Mouse (Mus musculus) neural tube, embryonic 15.5 days (tissue): ENCODE results near the gene 0610030E20Rik. TPM values are rescaled to one million over a fixed set of nuclear protein-coding genes. Genes with fewer than 3 reads are reported as not detected.

ENCODE experiments used
- ATAC-seq: fragments of 200-750 bp; cut with Nextera tagmentation; 2 replicates; pipeline ENCODE4 v1.8.0; 2017; ENCODE audit warnings: mild to moderate bottlenecking, moderate TSS enrichment, moderate library complexity; ENCODE audit not compliant: low FRiP score
- H3K27ac ChIP-seq: fragments of 300-500 bp; sonication (generic); replicated peaks from 2 replicates; pipeline ENCODE4 v1.5.1; 2015; ENCODE audit warnings: mild to moderate bottlenecking, inconsistent platforms
- H3K27me3 ChIP-seq: fragments of 300-500 bp; sonication (generic); replicated peaks from 2 replicates; pipeline ENCODE4 v1.6.1; 2015; ENCODE audit warnings: inconsistent platforms
- H3K36me3 ChIP-seq: fragments of 300-500 bp; sonication (generic); 2 replicates; pipeline ENCODE4 v1.6.1; 2015; ENCODE audit warnings: inconsistent platforms
- H3K4me1 ChIP-seq: fragments of 300-500 bp; sonication (generic); 2 replicates; pipeline ENCODE4 v1.6.1; 2015; ENCODE audit warnings: inconsistent platforms
- H3K4me2 ChIP-seq: fragments of 300-500 bp; sonication (generic); 2 replicates; pipeline ENCODE4 v1.6.1; 2015; ENCODE audit warnings: inconsistent platforms, mild to moderate bottlenecking, moderate library complexity
- H3K4me3 ChIP-seq: fragments of 300-500 bp; sonication (generic); replicated peaks from 2 replicates; pipeline ENCODE4 v1.5.1; 2015; ENCODE audit warnings: mild to moderate bottlenecking, inconsistent platforms
- H3K9ac ChIP-seq: fragments of 300-500 bp; sonication (generic); replicated peaks from 2 replicates; pipeline ENCODE4 v1.6.1; 2015; ENCODE audit warnings: mild to moderate bottlenecking, inconsistent platforms
- H3K9me3 ChIP-seq: fragments of 300-500 bp; sonication (generic); replicated peaks from 2 replicates; pipeline ENCODE4 v1.6.1; 2016; ENCODE audit warnings: inconsistent platforms
- WGBS: fragments of 180-500 bp; shearing (Covaris S2); methylation state at CpG from one replicate; pipeline ENCODE4 v1.1.7; 2015; ENCODE audit warnings: mixed read lengths; 5-methylcytosine and 5-hydroxymethylcytosine counted together
- polyA plus RNA-seq: library from polyadenylated mRNA; unstranded; fragments of >200 nt; fragmentation: Nextera tagmentation; extraction: Ambion mirVana; gene quantifications from 2 replicates; pipeline ENCODE4 v1.2.1, GENCODE M21; 2015

The 0610030E20Rik gene
- polyA plus RNA-seq, 1 experiment from 2014 or later = 15.4 TPM

DNA sequence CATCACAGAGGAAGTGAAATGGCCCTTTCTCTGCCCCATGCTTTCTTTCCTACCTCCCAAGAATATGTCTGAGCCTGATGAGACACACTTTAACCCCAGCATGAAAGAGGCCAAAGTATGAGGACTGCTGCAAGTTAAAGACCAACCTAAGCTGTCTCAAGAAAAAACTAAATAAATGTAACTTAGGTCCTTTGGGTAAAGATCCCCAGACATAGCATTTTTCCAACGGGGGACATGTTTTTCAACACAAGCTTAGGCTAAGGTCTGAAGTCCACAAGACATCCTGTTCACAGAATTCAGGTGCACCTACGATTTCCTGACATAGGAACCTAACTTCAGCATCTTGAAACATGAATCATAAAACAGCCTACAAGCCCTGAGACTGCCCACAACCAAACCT lies 3.1 kb downstream of the 0610030E20Rik start:
- peaks cover 55% of the 10 kb centered on the region for H3K4me1 ChIP-seq
- ATAC-seq = no peak
- no peaks in the 10 kb centered on the region for H3K27me3 ChIP-seq
- peaks cover 25% of the 10 kb centered on the region for H3K36me3 ChIP-seq
- H3K9me3 ChIP-seq = no peaks in the 10 kb centered on the region
- H3K9ac ChIP-seq = no peak overlapping the region
- no peak overlapping the region for H3K27ac ChIP-seq
- H3K4me3 ChIP-seq = no peak overlapping the region
- 96% methylated on average over 2 of the region's 2 CpGs for WGBS
- no peak overlapping the region for H3K4me2 ChIP-seq

DNA sequence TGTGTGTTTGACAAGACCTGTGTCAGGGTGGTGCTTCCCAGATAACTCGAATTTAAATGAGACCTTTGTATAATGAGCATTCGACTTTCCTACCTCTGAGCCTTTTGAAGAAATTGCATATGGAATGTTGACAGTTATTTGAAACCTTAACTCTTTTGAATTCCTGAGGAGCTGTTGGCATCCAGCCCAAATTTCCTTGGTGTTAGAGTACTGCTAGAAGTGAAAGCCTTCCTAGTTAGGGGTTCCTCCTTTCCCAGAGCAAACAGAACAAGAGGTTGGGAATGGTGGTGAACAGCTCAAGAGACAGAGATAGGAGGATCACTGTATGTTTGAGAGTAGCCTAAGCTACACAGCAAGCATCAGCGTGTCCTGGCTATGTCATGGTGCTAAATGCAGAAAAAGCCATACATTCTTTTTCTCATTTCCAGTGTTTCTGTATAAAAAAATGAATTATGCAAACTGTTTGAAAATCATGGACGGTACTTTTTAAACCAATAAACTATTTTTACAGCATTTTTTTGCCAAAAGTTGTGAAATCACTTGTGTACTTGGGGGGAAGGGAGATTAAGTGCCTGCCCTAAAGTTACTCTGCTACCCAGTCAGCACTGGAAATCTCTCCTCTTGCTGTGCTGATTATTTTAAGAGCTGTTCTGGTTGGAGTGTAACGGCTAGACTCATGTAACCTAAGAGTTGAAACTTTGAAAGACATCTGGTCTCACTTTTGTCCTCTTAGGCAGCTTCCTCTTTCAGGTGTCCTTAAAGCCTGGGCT lies 5.7 kb downstream of the 0610030E20Rik start:
- Histone ChIP-seq H3K36me3 (peaks cover 29% of the 10 kb centered on the region), H3K4me3 (no peak overlapping the region), H3K27ac (no peak overlapping the region), H3K9me3 (no peaks in the 10 kb centered on the region), H3K9ac (no peak overlapping the region), H3K27me3 (no peaks in the 10 kb centered on the region), H3K4me1 (peaks cover 63% of the 10 kb centered on the region), H3K4me2 (no peak overlapping the region)
- WGBS = 87% methylated on average over 5 of the region's 5 CpGs
- no peak for ATAC-seq

DNA sequence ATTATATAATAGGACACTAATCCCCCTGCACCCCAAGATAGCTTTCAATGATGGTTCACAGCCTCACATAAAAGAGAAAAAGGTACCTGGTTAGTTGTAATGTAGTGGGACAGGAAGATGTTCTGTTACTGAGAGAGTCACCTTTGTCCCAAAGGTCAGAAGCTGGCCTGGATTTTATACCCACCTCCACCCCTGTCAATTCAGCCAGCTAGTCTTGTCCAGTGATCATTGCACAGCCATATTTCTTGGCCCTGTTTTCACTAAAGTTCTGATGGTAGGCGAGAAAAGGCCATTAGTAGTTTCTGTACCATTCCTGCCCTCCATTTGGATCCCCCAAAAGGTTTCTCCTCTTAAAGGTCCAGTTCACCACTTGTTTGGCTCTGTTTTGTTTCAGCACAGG lies 6.9 kb downstream of the 0610030E20Rik start:
- H3K4me1 ChIP-seq = peaks cover 54% of the 10 kb centered on the region
- H3K9me3 ChIP-seq = no peaks in the 10 kb centered on the region
- no peaks in the 10 kb centered on the region for H3K27me3 ChIP-seq
- peaks cover 31% of the 10 kb centered on the region for H3K36me3 ChIP-seq
- peak overlapping the region; percentile 95; the same call in 1 of the 2 replicates for H3K4me2 ChIP-seq
- H3K9ac ChIP-seq = no peak overlapping the region
- H3K27ac ChIP-seq = no peak overlapping the region
- ATAC-seq = no peak
- no peak overlapping the region for H3K4me3 ChIP-seq
- 79% methylated on average over 1 of the region's 1 CpGs for WGBS

DNA sequence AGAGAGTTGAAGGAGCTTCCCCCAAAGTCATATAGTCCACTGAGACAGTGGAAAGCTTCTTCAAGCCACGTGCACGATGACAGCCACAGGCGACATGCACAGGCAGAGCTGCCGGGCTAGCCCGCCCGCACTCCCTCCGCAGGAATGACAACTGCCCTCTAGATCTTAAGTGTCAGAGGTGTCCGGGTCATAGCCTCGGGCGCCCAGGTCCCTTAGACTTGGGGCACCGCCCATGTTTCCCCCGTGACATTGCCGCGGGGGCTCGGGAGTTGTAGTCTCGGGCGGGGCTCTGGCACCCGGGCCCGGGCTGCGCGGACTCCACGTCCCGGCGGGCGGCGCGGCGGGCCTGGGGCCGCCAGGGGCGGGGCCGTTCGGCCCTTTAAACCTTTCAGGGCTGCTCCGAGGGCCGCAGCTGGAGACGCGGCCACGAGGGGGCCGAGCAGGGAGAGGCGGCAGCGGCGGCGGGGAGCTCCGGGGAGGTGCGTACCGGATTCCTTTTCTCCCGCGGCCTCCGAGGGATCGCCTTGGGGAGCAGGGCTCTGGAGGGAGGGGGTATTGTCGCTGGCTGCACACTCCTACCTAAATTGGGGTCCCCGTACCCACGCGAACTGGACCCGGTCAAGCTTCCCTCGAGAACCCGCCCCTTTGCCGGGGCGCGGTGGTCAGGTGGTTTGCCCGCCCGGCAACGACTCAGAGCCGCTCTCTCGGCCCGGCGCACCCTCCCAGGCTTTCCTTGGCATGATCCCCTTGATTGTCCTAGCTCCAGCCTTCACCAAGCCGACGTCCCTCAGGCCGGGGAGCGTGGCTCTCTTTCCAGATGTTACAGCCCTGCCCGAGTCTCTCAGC lies 8.2 kb downstream of the 0610030E20Rik start, which contains the start of gene Tmem150a:
Gene Tmem150a (plus strand): TSS at position 382 of the 846 bp plus-strand sequence.
- Histone ChIP-seq H3K27ac (peak within 1 kb of the TSS; percentile 72), H3K27me3 (no peaks in the 10 kb centered on the region), H3K4me3 (peak within 1 kb of the TSS; percentile 73), H3K4me2 (peak within 1 kb of the TSS; percentile 95), H3K9ac (peak within 1 kb of the TSS; percentile 72), H3K9me3 (no peaks in the 10 kb centered on the region), H3K4me1 (peaks cover 56% of the 10 kb centered on the region), H3K36me3 (peaks cover 32% of the 10 kb centered on the region)
- ATAC-seq = peak; percentile 89
- under 1% methylated on average over 59 of the region's 71 CpGs for WGBS

DNA sequence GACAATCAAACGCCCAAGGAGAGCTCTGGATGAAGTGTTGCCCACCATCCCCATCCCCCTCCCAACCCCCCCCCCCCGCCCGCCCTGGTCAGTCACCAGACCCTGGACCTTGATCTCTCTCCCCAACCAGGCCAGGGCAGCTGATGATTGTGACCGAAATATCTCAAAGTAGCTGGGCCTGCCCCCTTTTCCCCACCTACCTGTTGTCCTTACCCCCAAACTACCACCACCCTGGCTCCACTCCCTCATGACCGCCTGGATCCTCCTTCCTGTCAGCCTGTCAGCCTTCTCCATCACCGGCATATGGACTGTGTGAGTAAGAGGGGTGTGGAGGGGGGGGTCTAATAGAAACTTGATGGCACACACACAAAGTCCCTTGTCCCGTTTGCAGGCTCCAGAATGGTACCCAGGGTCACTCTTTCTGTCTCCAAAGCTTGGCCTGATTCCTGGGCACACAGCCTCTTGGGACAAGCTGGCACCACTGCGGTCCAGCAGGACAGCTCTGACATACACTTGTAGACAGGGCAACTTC lies 8.9 kb downstream of the 0610030E20Rik start:
- peak overlapping the region; percentile 72 for H3K9ac ChIP-seq
- ATAC-seq = peak; percentile 2; the same call in 1 of the 2 replicates
- H3K27me3 ChIP-seq = no peaks in the 10 kb centered on the region
- peaks cover 30% of the 10 kb centered on the region; the same call in 1 of the 2 replicates for H3K36me3 ChIP-seq
- peak overlapping the region; percentile 72 for H3K27ac ChIP-seq
- peak overlapping the region; percentile 95 for H3K4me2 ChIP-seq
- H3K4me1 ChIP-seq = peaks cover 60% of the 10 kb centered on the region
- peak overlapping the region; percentile 73 for H3K4me3 ChIP-seq
- 34% methylated on average over 8 of the region's 8 CpGs for WGBS
- no peaks in the 10 kb centered on the region for H3K9me3 ChIP-seq

DNA sequence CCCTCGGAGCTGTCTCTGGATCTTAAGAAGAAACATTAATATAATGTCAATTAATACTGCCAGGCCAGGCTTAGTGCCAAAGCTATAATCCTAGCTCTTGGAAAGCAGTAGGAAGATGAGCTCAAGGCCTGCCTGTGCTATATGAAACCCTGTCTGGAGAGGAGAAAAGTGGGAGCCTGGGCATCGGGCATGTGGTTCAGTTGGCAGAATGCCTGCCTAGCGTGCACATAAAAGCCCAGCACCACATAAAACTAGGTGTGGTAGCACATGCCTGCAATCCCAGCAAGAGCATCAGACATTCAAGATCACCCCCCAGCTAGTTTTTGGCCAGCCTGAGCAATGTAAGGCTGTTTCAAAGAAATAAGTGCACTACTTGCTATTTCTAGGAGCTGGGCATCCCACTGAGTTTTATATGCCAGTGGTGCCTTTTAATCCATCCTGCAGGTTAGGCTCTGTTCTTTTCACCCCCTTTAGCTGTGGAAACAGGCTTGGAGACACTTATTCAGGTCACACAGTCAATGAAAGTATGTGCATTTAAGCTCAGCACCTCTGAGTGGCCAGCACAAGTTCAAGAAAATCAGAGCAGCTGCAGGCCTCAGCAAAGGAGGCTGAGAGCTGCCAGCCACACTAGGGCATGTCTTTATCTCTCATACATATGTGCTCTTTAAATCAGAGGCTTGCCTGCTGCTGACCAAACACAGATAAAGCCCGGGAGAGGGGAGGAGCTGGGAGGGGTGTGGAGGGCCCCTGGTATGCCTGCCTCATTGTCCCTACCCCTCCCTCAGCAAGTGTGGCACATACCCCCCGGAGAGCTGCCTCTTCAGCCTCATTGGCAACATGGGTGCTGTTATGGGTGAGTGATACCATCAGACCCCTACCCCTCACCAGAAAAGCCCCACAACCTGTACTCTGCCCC lies 10.3 kb downstream of the 0610030E20Rik start:
- WGBS = 74% methylated on average over 5 of the region's 5 CpGs
- Histone ChIP-seq H3K9ac (no peak overlapping the region), H3K27me3 (no peaks in the 10 kb centered on the region), H3K36me3 (peaks cover 30% of the 10 kb centered on the region; the same call in 1 of the 2 replicates), H3K4me3 (no peak overlapping the region), H3K4me1 (peaks cover 64% of the 10 kb centered on the region), H3K9me3 (no peaks in the 10 kb centered on the region), H3K27ac (0 out of 2 replicates have a peak overlapping the region, but pooled peaks have one; percentile 13), H3K4me2 (no peak overlapping the region)
- ATAC-seq = no peak

DNA sequence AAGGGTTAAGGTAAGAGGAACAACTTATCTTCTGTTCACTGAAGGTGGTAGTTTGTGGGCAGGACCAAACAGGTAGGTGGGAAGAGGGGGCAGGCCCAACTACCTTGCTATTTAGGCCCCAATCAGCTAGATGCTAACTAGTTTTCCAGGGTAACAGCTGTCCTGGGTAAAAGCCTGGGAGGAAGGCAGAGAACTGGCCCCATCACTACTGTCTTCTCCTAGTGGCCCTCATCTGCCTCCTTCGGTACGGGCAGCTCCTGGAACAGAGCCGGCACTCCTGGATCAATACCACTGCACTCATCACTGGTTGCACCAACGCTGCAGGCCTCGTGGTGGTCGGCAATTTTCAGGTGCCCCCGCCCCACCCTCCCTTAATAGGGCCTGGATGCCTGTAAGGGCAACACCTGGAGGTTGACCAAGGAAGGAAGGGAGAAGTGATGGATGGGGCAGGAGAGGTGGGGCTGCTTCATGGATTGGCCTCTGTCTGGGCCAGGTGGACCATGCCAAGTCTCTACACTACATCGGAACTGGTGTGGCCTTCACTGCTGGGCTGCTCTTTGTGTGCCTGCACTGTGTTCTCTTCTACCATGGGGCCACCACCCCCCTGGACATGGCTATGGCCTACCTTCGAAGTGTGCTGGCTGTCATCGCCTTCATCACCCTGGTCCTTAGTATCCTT lies 11.1 kb downstream of the 0610030E20Rik start:
- H3K4me2 ChIP-seq = no peak overlapping the region
- peaks cover 30% of the 10 kb centered on the region; the same call in 1 of the 2 replicates for H3K36me3 ChIP-seq
- H3K4me3 ChIP-seq = no peak overlapping the region
- no peaks in the 10 kb centered on the region for H3K27me3 ChIP-seq
- WGBS = 88% methylated on average over 10 of the region's 10 CpGs
- H3K27ac ChIP-seq = no peak overlapping the region
- H3K4me1 ChIP-seq = peaks cover 67% of the 10 kb centered on the region
- no peaks in the 10 kb centered on the region for H3K9me3 ChIP-seq
- no peak for ATAC-seq
- H3K9ac ChIP-seq = no peak overlapping the region

DNA sequence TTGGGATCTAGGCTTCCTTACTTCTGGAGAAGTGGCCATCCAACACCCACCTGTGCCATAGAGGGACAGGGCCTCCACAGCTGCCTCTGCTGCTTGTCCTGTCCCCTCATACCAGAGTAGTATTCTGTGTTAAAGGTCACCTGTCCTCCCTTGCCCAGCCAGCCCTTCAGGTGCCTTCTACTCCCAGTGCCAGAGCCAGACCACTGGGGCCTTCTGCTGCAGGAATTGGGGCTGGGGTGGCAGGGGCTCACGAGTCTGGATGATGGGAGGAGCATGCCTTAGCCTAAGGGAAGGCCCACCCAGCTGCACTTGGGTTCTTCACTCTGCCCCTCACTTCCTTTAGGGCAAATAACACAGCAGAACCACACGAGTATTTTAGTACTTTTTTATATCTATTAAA lies 12.2 kb downstream of the 0610030E20Rik start:
- no peak overlapping the region for H3K9ac ChIP-seq
- peaks cover 30% of the 10 kb centered on the region; the same call in 1 of the 2 replicates for H3K36me3 ChIP-seq
- peaks cover 62% of the 10 kb centered on the region for H3K4me1 ChIP-seq
- H3K27me3 ChIP-seq = no peaks in the 10 kb centered on the region
- no peak for ATAC-seq
- no peak overlapping the region for H3K4me3 ChIP-seq
- WGBS = 86% methylated on average over 2 of the region's 2 CpGs
- H3K4me2 ChIP-seq = no peak overlapping the region
- no peak overlapping the region for H3K27ac ChIP-seq
- H3K9me3 ChIP-seq = no peaks in the 10 kb centered on the region

DNA sequence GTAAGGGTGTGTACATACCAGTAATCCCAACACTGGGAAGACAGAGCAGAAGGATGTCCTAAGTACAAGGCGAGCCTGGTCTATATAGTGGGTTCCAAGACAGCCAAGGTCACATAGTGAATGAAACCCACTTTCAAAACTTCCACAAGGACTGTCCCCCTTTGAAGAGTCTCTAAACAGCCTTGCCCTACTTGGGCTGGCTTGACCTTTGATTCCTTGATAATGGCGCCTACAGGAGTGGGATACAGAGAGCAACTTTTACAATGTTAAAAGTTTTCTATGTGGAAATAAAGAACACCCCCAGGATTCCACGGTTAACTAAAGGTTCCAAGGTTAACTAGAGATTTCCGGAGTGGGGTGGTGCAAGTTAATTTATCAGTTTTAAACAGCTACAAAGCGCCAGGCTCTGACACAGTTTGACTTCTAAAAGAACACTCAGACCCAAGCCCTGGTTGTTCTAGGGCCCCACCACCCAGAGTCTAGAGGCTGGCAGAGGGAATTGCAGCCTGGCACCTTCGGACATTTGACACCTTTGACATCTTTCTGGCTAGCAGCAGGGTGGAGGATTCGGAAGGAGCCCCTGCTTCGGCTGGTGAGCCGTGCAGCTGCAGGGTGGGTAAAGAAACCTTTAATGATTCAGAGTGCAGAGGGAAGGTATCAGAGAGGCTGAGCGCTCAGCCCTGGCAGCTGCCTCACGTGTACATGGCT lies 12.9 kb downstream of the 0610030E20Rik start:
- 85% methylated on average over 11 of the region's 11 CpGs for WGBS
- no peak overlapping the region for H3K4me3 ChIP-seq
- H3K27me3 ChIP-seq = no peaks in the 10 kb centered on the region
- H3K36me3 ChIP-seq = peaks cover 30% of the 10 kb centered on the region; the same call in 1 of the 2 replicates
- peak overlapping the region; percentile 19; the same call in 1 of the 2 replicates for H3K4me2 ChIP-seq
- H3K9ac ChIP-seq = no peak overlapping the region
- no peaks in the 10 kb centered on the region for H3K9me3 ChIP-seq
- H3K4me1 ChIP-seq = peaks cover 55% of the 10 kb centered on the region
- H3K27ac ChIP-seq = no peak overlapping the region
- no peak for ATAC-seq

DNA sequence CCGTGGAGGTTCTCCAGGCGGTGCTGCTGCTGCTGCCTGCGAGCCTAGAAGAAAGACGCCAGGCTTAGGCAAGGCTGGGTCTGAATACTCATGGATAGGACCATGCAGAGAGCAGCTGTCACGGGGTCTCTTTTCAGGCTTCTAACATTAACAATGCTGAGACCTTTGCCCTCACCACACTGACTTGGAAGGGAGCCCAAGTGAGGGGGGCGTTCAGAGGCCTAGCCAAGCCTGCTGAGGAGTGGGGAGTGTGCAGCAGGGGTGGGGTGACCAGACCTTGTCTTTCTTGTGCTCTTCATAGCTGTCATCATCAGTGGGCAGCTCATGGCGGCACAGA lies 13.4 kb downstream of the 0610030E20Rik start:
- Histone ChIP-seq H3K36me3 (peaks cover 30% of the 10 kb centered on the region; the same call in 1 of the 2 replicates), H3K9me3 (no peaks in the 10 kb centered on the region), H3K4me3 (no peak overlapping the region), H3K9ac (no peak overlapping the region), H3K4me2 (peak overlapping the region; percentile 19; the same call in 1 of the 2 replicates), H3K4me1 (peaks cover 53% of the 10 kb centered on the region), H3K27me3 (no peaks in the 10 kb centered on the region), H3K27ac (no peak overlapping the region)
- ATAC-seq = no peak
- 62% methylated on average over 7 of the region's 7 CpGs for WGBS
